Mouse (Mus musculus) heart, embryonic 13.5 days (tissue): ENCODE results near the gene Myoz1. TPM values are rescaled to one million over a fixed set of nuclear protein-coding genes. Genes with fewer than 3 reads are reported as not detected.
"Not testable (repeated sequence)": the region's sequence is repeated elsewhere in the genome, so short reads cannot be mapped to it uniquely, and the experiment has no call there.

Experiments
- ATAC-seq: fragments of 200-750 bp; cut with Nextera tagmentation; 2 replicates; pipeline ENCODE4 v1.8.0; 2017; ENCODE audit warnings: moderate TSS enrichment; ENCODE audit not compliant: insufficient number of reproducible peaks, low FRiP score, low TSS enrichment; ENCODE audit errors: extremely low read depth
- H3K27ac ChIP-seq: fragments of 300-500 bp; sonication (generic); replicated peaks from 2 replicates; pipeline ENCODE4 v1.5.1; 2015; ENCODE audit warnings: moderate library complexity, mild to moderate bottlenecking, inconsistent platforms
- H3K27me3 ChIP-seq: fragments of 300-500 bp; sonication (generic); replicated peaks from 2 replicates; pipeline ENCODE4 v1.6.1; 2015; ENCODE audit warnings: mild to moderate bottlenecking, inconsistent platforms
- H3K36me3 ChIP-seq: fragments of 300-500 bp; sonication (generic); 2 replicates; pipeline ENCODE4 v1.6.1; 2015; ENCODE audit warnings: mild to moderate bottlenecking, inconsistent platforms
- H3K4me1 ChIP-seq: fragments of 300-500 bp; sonication (generic); 2 replicates; pipeline ENCODE4 v1.6.1; 2015; ENCODE audit warnings: inconsistent platforms
- H3K4me2 ChIP-seq: fragments of 300-500 bp; sonication (generic); 2 replicates; pipeline ENCODE4 v1.6.1; 2015; ENCODE audit warnings: inconsistent platforms, mild to moderate bottlenecking, moderate library complexity
- H3K4me3 ChIP-seq: fragments of 300-500 bp; sonication (generic); 2 replicates; pipeline ENCODE4 v1.5.1; 2015; ENCODE audit warnings: moderate library complexity, mild to moderate bottlenecking, inconsistent platforms
- H3K9ac ChIP-seq: fragments of 300-500 bp; sonication (generic); 2 replicates; pipeline ENCODE4 v1.6.1; 2015; ENCODE audit warnings: inconsistent platforms, mild to moderate bottlenecking, moderate library complexity
- H3K9me3 ChIP-seq: fragments of 300-500 bp; sonication (generic); 2 replicates; pipeline ENCODE4 v1.6.1; 2016; ENCODE audit warnings: inconsistent platforms
- WGBS: fragments of 180-500 bp; shearing (Covaris S2); methylation state at CpG from one replicate; pipeline ENCODE4 v1.1.7; 2015; ENCODE audit warnings: mixed read lengths; 5-methylcytosine and 5-hydroxymethylcytosine counted together
- polyA plus RNA-seq: library from polyadenylated mRNA; unstranded; fragments of >200 nt; fragmentation: Nextera tagmentation; extraction: Ambion mirVana; gene quantifications from 2 replicates; pipeline ENCODE4 v1.2.1, GENCODE M21; 2015

The Myoz1 gene
- 14.3 and 19.2 TPM in 2 replicates for polyA plus RNA-seq

DNA sequence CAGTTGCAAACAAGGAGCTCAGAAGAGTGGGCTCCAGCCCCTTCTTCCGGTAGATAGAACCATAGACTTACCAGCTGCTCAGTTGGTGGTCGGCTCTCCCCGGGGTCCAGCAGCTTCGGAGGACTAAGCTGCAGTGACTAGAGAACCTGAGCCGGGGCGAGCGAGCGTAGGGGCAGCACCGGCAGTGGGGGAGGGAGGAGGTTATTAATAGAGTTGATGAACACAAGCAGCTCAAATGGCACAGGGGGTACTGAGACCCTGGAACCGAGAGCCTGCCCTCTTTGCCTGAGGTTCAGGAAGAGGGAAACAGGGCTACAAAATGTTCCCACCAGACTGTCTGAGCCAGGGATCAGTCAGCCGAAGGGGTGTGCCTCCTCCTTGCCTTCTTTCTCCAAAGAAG is at the start of gene Myoz1:
TSS of gene Myoz1 (minus strand) at position 180 of the 400 bp plus-strand sequence.
- Histone ChIP-seq H3K9me3 (no peaks in the 10 kb centered on the region), H3K36me3 (peaks cover 12% of the 10 kb centered on the region), H3K9ac (peak within 1 kb of the TSS; percentile 76), H3K27me3 (no peaks in the 10 kb centered on the region), H3K4me3 (peak within 1 kb of the TSS; percentile 39), H3K4me1 (peaks cover 55% of the 10 kb centered on the region), H3K27ac (peak within 1 kb of the TSS; percentile 74), H3K4me2 (peak within 1 kb of the TSS; percentile 63)
- ATAC-seq, result no peak
- WGBS, result 26% methylated on average over 11 of the region's 11 CpGs

DNA sequence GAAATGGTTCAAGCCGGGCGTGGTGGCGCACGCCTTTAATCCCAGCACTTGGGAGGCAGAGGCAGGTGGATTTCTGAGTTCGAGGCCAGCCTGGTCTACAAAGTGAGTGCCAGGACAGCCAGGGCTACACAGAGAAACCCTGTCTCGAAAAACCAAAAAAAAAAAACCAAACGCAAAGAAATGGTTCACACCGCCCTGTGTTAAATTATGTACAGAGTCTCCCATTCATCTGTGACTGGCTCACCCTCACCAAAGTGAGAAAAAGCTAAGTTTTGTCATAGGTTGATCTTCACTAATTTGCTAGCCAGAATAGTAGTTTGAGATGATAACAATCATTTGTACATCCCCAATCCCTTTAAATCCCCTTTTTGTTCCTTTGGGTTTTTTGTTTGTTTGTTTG is 47.1 kb upstream of the Myoz1 start:
- Histone ChIP-seq H3K4me3 (peak overlapping the region; percentile 91), H3K36me3 (peaks cover 31% of the 10 kb centered on the region), H3K4me1 (peaks cover 53% of the 10 kb centered on the region), H3K4me2 (peak overlapping the region; percentile 76), H3K27ac (peak overlapping the region; percentile 93), H3K9ac (peak overlapping the region; percentile 96)
- ATAC-seq, H3K9me3 ChIP-seq, H3K27me3 ChIP-seq: not testable (repeated sequence)
- WGBS, result 10% methylated on average over 8 of the region's 8 CpGs

DNA sequence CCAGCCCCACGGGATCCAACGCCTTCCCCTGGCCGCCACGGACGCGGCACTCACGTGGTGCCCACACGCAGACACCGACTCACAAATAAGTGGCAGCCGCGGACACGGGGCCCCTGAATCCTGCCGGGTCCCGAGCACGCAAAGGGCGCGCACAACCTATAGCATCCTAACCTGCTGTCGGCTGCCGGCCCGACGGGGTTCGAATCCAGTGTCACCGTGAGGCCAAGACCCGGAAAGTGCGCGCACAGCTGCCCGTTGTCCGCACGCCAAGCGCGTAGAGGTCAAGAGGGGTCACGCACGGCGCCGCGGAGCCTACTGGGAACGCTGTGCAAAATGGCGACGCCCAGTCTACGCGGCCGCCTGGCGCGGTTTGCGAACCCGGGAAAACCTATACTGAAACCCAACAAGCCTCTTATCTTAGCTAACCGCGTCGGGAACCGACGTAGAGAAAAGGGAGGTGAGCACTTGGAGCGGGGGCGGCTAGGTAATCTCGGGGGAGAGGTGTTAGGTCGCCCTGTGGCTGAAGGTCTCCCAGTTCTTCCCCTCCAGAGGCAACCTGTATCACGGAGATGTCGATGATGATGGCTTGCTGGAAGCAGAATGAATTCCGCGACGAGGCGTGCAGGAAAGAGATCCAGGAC is 46.5 kb upstream of the Myoz1 start, which contains the start of gene Chchd1:
TSS of gene Chchd1 (plus strand) at position 266 of the 641 bp plus-strand sequence.
- peaks cover 37% of the 10 kb centered on the region for H3K36me3 ChIP-seq
- peaks cover 55% of the 10 kb centered on the region for H3K4me1 ChIP-seq
- H3K4me2 ChIP-seq, result peak within 1 kb of the TSS; percentile 76
- H3K9ac ChIP-seq, result peak within 1 kb of the TSS; percentile 96
- H3K27me3 ChIP-seq, result no peaks in the 10 kb centered on the region
- no peaks in the 10 kb centered on the region for H3K9me3 ChIP-seq
- under 1% methylated on average over 61 of the region's 61 CpGs for WGBS
- peak; percentile 66; the same call in 1 of the 2 replicates for ATAC-seq
- peak within 1 kb of the TSS; percentile 93 for H3K27ac ChIP-seq
- H3K4me3 ChIP-seq, result peak within 1 kb of the TSS; percentile 91

DNA sequence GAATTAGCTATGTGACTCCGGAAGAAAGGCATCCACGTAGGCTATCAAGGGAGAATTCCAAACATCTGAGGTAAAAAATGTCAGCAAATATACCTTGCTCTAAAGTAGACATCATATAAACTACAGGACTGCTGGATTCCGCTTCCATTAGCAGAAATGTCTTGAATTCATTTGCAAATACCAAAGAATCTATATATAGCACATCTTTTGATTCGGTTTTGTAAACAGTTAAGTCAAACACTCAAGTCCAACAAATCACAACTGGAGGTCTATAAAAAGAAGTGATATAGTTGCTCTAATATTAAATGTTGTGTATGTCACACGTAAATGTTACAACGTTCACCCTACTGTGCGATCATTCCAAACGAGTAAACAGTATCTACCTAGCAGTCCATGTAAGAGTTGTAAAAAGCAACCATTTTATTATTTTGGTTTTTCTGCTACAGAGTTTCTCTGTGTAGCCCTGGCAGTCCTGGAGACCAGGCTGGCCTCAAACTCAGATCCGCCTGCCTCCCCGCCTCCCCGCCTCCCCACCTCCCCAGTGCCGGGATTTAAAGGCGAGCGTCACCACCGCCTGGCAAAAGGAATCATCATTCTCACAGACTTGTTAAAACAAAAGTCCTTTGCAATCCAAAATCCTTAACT is 45.9 kb upstream of the Myoz1 start:
- 0 out of 2 replicates have a peak, but pooled peaks have one; percentile 35 for ATAC-seq
- H3K27me3 ChIP-seq, result no peaks in the 10 kb centered on the region
- WGBS, result 6% methylated on average over 15 of the region's 15 CpGs
- H3K4me2 ChIP-seq, result peak overlapping the region; percentile 76
- peaks cover 61% of the 10 kb centered on the region for H3K4me1 ChIP-seq
- peaks cover 40% of the 10 kb centered on the region for H3K36me3 ChIP-seq
- H3K9me3 ChIP-seq, result no peaks in the 10 kb centered on the region
- peak overlapping the region; percentile 91 for H3K4me3 ChIP-seq
- peak overlapping the region; percentile 93 for H3K27ac ChIP-seq
- H3K9ac ChIP-seq, result peak overlapping the region; percentile 96

DNA sequence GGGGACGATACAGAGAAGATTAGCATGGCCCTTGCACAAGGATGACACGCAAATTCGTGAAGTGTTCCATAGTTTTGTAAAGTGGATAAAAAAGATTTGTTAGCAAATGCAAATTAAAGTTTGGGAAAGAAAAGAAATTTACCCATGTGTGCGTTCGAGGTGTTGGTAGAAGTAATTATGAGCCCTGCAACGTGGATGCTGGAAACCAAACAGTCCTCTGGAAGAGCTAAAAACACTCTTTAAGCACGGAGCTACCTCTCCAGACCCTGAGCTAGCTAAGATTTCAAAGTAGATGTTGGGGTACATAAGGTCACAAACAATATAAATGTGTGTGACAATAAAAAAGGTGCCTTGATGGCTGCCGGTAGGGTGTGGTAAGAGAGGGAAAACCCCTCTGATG is 45.2 kb upstream of the Myoz1 start:
- H3K27me3 ChIP-seq, result no peaks in the 10 kb centered on the region

DNA sequence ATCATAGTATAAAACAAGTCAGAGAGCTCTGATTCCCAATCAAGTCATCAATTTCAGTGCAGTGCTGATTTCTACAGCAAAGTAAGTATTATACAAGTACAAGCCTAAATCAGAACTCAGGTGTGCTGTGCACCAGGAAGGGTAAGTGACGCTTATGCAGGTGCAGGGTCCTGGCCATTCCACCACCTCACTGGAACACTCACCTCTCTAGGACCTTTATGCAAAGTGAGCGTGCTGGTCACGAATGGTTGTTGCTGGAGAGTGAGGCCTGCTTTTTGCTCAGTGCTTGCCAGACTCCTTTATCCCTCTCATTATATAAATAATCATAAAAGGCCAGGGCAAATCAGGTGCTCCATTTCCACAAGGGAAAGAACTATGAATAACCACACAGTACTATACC is 44.0 kb upstream of the Myoz1 start:
- H3K4me2 ChIP-seq, result no peak overlapping the region
- H3K4me3 ChIP-seq, result no peak overlapping the region
- no peak overlapping the region for H3K27ac ChIP-seq
- no peak for ATAC-seq
- H3K4me1 ChIP-seq, result peaks cover 71% of the 10 kb centered on the region
- H3K9ac ChIP-seq, result peak overlapping the region; percentile 61
- H3K9me3 ChIP-seq, result no peaks in the 10 kb centered on the region
- 82% methylated on average over 3 of the region's 3 CpGs for WGBS
- peaks cover 36% of the 10 kb centered on the region for H3K36me3 ChIP-seq
- H3K27me3 ChIP-seq, result no peaks in the 10 kb centered on the region

More for the DNA sequence above, 45.2 kb upstream of the Myoz1 start:
- Histone ChIP-seq H3K4me3 (peak overlapping the region; percentile 91), H3K27ac (peak overlapping the region; percentile 93), H3K9me3 (no peaks in the 10 kb centered on the region), H3K4me1 (peaks cover 65% of the 10 kb centered on the region), H3K36me3 (peaks cover 40% of the 10 kb centered on the region), H3K9ac (peak overlapping the region; percentile 96), H3K4me2 (peak overlapping the region; percentile 76)
- 72% methylated on average over 8 of the region's 8 CpGs for WGBS
- ATAC-seq, result no peak

DNA sequence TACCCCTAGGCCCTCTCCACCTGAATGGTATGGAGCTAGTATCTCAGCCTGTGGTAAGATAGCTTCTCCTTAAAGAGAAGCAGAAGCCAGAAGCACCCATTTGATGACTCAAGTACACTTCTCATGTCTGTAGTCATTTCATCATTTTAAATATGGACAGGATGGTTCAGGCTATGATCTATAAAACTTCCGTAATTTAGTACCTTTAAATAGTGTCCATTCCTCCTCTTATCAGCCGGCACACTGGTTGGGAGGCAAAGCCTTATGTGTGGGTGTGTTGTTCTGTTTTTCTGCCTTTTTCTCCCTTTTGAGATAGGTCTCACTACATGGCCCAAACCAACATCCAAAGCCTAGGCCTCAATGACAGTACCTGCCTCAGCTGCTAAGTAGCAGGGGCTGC is 42.2 kb upstream of the Myoz1 start:
- Histone ChIP-seq H3K4me2 (no peak overlapping the region; the same call in 1 of the 2 replicates), H3K4me1 (peaks cover 78% of the 10 kb centered on the region), H3K4me3 (no peak overlapping the region), H3K9ac (peak overlapping the region; percentile 97), H3K27ac (no peak overlapping the region), H3K9me3 (no peaks in the 10 kb centered on the region), H3K27me3 (no peaks in the 10 kb centered on the region), H3K36me3 (peaks cover 32% of the 10 kb centered on the region)
- no peak for ATAC-seq
- 73% methylated on average over 2 of the region's 2 CpGs for WGBS

DNA sequence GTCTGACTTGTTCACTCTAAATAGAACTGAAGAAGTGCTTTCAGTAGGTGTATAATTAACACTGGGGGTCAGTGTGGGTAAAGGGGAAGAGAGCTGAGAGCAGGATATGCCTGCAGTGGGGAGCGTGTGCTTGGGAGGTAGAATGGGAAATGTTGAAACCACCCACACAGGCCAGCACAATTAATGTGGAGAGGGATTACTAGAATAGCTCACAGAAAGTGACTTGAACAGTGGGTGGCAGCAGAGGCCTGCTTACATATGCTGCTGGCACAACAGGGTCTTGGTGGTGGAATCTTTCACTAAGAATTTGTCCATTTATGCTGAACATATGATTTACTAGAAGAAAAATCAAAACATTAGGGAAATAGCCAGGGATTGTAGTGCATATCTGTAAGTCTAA is 40.6 kb upstream of the Myoz1 start:
- ATAC-seq, result no peak
- Histone ChIP-seq H3K9me3 (no peaks in the 10 kb centered on the region), H3K4me1 (peaks cover 76% of the 10 kb centered on the region), H3K36me3 (peaks cover 47% of the 10 kb centered on the region), H3K4me2 (peak overlapping the region; percentile 87), H3K27ac (peak overlapping the region; percentile 50; the same call in 1 of the 2 replicates), H3K4me3 (peak overlapping the region; percentile 89), H3K9ac (peak overlapping the region; percentile 97), H3K27me3 (no peaks in the 10 kb centered on the region)
- WGBS, result 9% methylated on average over 1 of the region's 1 CpGs

DNA sequence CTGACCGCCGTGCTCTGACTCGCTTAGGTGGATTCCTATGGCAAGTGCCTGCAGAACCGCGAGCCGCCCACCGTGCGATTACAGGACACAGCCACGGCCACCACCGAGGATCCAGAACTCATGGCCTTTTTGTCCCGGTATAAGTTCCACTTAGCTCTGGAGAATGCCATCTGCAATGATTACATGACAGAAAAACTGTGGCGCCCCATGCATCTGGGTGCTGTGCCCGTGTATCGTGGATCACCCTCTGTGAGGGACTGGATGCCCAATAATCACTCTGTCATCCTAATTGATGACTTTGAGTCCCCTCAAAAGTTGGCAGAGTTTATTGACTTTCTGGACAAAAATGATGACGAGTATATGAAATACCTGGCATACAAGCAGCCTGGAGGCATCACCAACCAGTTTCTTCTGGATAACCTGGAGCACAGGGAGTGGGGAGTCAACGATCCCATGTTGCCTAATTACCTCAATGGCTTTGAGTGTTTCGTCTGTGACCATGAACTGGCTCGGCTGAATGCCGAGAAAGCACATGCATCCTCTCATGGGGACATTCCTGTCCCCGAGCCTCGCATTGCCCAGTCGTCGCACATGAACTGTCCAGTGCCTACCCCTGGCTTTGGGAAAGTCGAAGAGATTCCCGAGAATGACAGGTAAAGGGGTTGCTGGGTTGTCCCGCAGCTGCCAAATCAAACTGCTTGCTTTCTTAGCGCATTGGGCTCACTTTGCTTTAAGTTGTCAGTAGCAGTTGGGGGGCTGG is 39.6 kb upstream of the Myoz1 start:
- peaks cover 57% of the 10 kb centered on the region for H3K36me3 ChIP-seq
- H3K4me2 ChIP-seq, result peak overlapping the region; percentile 87
- H3K27ac ChIP-seq, result peak overlapping the region; percentile 98
- peak overlapping the region; percentile 89 for H3K4me3 ChIP-seq
- no peaks in the 10 kb centered on the region for H3K9me3 ChIP-seq
- no peak for ATAC-seq
- peak overlapping the region; percentile 97 for H3K9ac ChIP-seq
- 11% methylated on average over 27 of the region's 27 CpGs for WGBS
- H3K4me1 ChIP-seq, result peaks cover 66% of the 10 kb centered on the region
- no peaks in the 10 kb centered on the region for H3K27me3 ChIP-seq

DNA sequence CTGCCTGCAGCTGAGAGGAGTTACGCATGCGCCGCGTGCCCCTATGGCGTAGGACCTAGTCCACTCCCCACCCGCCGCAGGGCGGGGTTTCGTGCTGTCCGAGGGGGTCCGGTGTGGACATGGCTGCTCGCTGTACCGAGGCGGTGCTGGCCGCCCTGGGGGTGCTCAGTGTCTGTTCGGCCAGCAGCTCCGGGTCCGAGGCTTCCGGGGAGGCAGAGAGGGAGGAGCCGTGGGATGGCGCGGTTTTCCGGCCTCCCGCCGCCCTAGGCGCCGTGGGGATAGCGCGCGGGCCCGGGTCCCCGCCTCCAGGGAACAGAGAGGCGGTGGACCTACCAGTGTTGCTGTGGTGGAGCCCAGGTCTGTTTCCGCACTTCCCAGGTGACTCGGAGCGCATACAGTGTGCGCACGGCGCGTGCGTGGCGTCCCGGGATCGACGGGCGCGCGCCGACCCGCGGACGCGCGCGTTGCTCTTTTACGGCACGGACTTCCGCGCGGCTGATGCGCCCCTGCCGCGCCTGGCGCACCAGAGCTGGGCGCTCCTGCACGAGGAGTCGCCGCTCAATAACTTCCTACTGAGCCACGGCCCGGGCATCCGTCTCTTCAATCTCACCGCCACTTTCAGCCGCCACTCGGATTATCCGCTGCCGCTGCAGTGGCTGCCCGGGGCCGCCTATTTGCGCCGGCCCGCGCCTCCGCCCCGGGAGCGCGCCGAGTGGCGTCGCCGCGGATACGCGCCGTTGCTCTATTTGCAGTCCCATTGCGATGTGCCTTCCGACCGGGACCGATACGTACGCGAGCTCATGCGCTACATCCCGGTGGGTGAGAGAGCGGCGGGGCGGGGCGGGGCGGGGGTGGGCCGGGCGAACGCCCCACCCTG is 38.8 kb upstream of the Myoz1 start, which contains the start of gene Fut11:
TSS of gene Fut11 (plus strand) at position 85 of the 877 bp plus-strand sequence.
- peak within 1 kb of the TSS; percentile 98 for H3K27ac ChIP-seq
- H3K36me3 ChIP-seq, result peaks cover 60% of the 10 kb centered on the region
- peak within 1 kb of the TSS; percentile 89 for H3K4me3 ChIP-seq
- no peaks in the 10 kb centered on the region for H3K27me3 ChIP-seq
- ATAC-seq, result peak; percentile 80
- peak within 1 kb of the TSS; percentile 87 for H3K4me2 ChIP-seq
- whole genome bisulfite sequencing, result under 1% methylated on average over 107 of the region's 111 CpGs
- H3K4me1 ChIP-seq, result peaks cover 58% of the 10 kb centered on the region
- H3K9ac ChIP-seq, result peak within 1 kb of the TSS; percentile 97
- H3K9me3 ChIP-seq, result no peaks in the 10 kb centered on the region
